Mouse (Mus musculus) erythroblast, adult 5-6 weeks (primary cell): ENCODE measurements at regions not wholly inside any gene's neighbourhood (a gene's known extent, or its start where the extent isn't known, plus 50 kb on each side); places are given as distances from the start of the nearest gene placed in this dataset.

ENCODE experiments used
- ATAC-seq: replicated peaks from 2 replicates; pipeline ENCODE4 v1.8.0; 2016; ENCODE audit warnings: moderate number of reproducible peaks, mild to moderate bottlenecking, moderate TSS enrichment, inconsistent platforms; ENCODE audit not compliant: poor library complexity, low FRiP score, severe bottlenecking

- ATAC-seq = no peak
Measured at GRCm38 (mm10) chr13:92911660-92912284, 67.2 kb downstream of the Mtx3 start.

- no peak for ATAC-seq
Measured at GRCm38 (mm10) chr13:92912661-92913060, 68.1 kb downstream of the Mtx3 start.

- ATAC-seq = no peak
Measured at GRCm38 (mm10) chr13:92914631-92915030, 70.1 kb downstream of the Mtx3 start.

- no peak for ATAC-seq
Measured at GRCm38 (mm10) chr13:92915221-92915839, 70.8 kb downstream of the Mtx3 start.

- ATAC-seq = no peak
Measured at GRCm38 (mm10) chr13:92915948-92916710, 71.6 kb downstream of the Mtx3 start.

- no peak for ATAC-seq
Measured at GRCm38 (mm10) chr13:92919882-92920281, 75.3 kb downstream of the Mtx3 start.

- ATAC-seq = no peak
Measured at GRCm38 (mm10) chr13:92921936-92922335, 77.4 kb downstream of the Mtx3 start.

- no peak for ATAC-seq
Measured at GRCm38 (mm10) chr13:92923496-92923895, 78.9 kb downstream of the Mtx3 start.

- no peak for ATAC-seq
Measured at GRCm38 (mm10) chr13:92924021-92924420, 79.5 kb downstream of the Mtx3 start.

GRCm38 (mm10) chr13:92925196-92925595, 80.6 kb downstream of the Mtx3 start:
- no peak for ATAC-seq

GRCm38 (mm10) chr13:92928551-92928950, 84.0 kb downstream of the Mtx3 start:
- no peak for ATAC-seq

- ATAC-seq = no peak
Measured at GRCm38 (mm10) chr13:92931696-92932095, 87.1 kb downstream of the Mtx3 start.

GRCm38 (mm10) chr13:92939032-92939431, 94.5 kb downstream of the Mtx3 start:
- ATAC-seq = no peak

- ATAC-seq = no peak
Measured at GRCm38 (mm10) chr13:92940610-92941009, 96.0 kb downstream of the Mtx3 start.

- no peak for ATAC-seq
Measured at GRCm38 (mm10) chr13:92948560-92948959, 104.0 kb downstream of the Mtx3 start.

GRCm38 (mm10) chr13:92960031-92960430, 115.5 kb downstream of the Mtx3 start:
- no peak for ATAC-seq

GRCm38 (mm10) chr13:92962625-92963024, 118.1 kb downstream of the Mtx3 start:
- ATAC-seq = no peak

- ATAC-seq = no peak
Measured at GRCm38 (mm10) chr13:92963351-92963895, 118.9 kb downstream of the Mtx3 start.

- ATAC-seq = no peak
Measured at GRCm38 (mm10) chr13:92964213-92964743, 119.7 kb downstream of the Mtx3 start.

GRCm38 (mm10) chr13:92967025-92967610, 122.6 kb downstream of the Mtx3 start:
- ATAC-seq = no peak
